Mouse (Mus musculus) embryonic facial prominence, embryonic 13.5 days (tissue): ENCODE data around the gene Serpina11. TPM values are rescaled to one million over a fixed set of nuclear protein-coding genes. Genes with fewer than 3 reads are reported as not detected.

ENCODE experiments used
- ATAC-seq: fragments of 200-750 bp; cut with Nextera tagmentation; 2 replicates; pipeline ENCODE4 v1.8.0; 2017; ENCODE audit warnings: low read depth; ENCODE audit not compliant: insufficient number of reproducible peaks, insufficient read depth, low FRiP score, low TSS enrichment
- H3K27ac ChIP-seq: fragments of 300-500 bp; sonication (generic); 2 replicates; pipeline ENCODE4 v1.5.1; 2015; ENCODE audit warnings: moderate library complexity, mild to moderate bottlenecking, inconsistent platforms
- H3K27me3 ChIP-seq: fragments of 300-500 bp; sonication (generic); 2 replicates; pipeline ENCODE4 v1.6.1; 2015; ENCODE audit warnings: mild to moderate bottlenecking, inconsistent platforms
- H3K36me3 ChIP-seq: fragments of 300-500 bp; sonication (generic); 2 replicates; pipeline ENCODE4 v1.6.1; 2015; ENCODE audit warnings: mild to moderate bottlenecking, inconsistent platforms
- H3K4me1 ChIP-seq: fragments of 300-500 bp; sonication (generic); 2 replicates; pipeline ENCODE4 v1.6.1; 2015; ENCODE audit warnings: inconsistent platforms
- H3K4me2 ChIP-seq: fragments of 300-500 bp; sonication (generic); 2 replicates; pipeline ENCODE4 v1.6.1; 2015; ENCODE audit warnings: moderate library complexity, mild to moderate bottlenecking, inconsistent platforms
- H3K4me3 ChIP-seq: fragments of 300-500 bp; sonication (generic); 2 replicates; pipeline ENCODE4 v1.5.1; 2015; ENCODE audit warnings: mild to moderate bottlenecking, inconsistent platforms
- H3K9ac ChIP-seq: fragments of 300-500 bp; sonication (generic); 2 replicates; pipeline ENCODE4 v1.6.1; 2015; ENCODE audit warnings: mild to moderate bottlenecking, inconsistent platforms
- H3K9me3 ChIP-seq: fragments of 300-500 bp; sonication (generic); 2 replicates; pipeline ENCODE4 v1.6.1; 2016; ENCODE audit warnings: inconsistent platforms
- WGBS: fragments of 180-500 bp; shearing (Covaris S2); methylation state at CpG from one replicate; pipeline ENCODE4 v1.1.7; 2015; ENCODE audit warnings: mixed read lengths; 5-methylcytosine and 5-hydroxymethylcytosine counted together
- polyA plus RNA-seq: library from polyadenylated mRNA; unstranded; fragments of >200 nt; fragmentation: Nextera tagmentation; extraction: Ambion mirVana; gene quantifications from 2 replicates; pipeline ENCODE4 v1.2.1, GENCODE M21; 2015

Serpina11 gene
- polyA plus RNA-seq, 1 experiment from 2014 or later, result not detected

DNA sequence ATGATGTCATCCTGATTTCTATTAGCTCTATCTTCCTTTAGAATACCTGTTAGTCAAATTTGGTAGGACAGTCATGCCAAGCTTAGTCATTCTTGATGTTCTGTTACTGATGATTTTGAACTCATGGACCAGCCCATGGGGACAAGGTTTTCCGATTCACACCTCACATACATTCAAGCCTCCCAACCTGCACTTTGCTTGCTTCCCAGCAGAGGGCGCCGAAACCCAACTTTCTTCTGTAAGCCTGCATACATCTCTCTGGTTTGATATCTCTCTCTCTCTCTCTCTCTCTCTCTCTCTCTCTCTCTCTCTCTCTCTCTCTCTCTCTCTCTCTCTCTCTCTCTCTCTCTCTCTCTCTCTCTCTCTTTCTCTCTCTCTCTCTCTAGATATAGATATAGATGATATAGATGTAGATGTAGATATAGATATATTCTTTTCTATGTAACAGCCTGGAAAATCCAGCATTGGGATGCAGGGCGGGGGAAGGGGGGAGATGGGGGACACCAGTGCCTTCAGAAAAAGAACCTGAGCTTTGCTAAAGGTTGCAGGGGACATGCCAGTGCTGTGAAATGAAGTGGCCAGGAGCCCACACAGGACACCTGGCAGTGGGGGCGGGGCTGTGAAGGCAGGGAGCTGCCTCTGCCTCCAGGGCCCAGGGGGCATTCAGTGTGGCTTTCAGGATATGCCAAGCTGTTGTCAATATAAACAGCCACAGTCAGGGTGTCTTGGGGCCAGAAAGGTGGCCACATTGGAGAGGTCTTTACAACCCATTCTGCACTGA is 5.7 kb upstream of the Serpina11 start:
- H3K27me3 ChIP-seq, result no peaks in the 10 kb centered on the region

GRCm38 (mm10) chr12:103992945-103993344 is 3.2 kb upstream of the Serpina11 start:
- H3K27me3 ChIP-seq, result no peaks in the 10 kb centered on the region
- WGBS, result 60% methylated on average over 7 of the region's 7 CpGs
- no peak overlapping the region for H3K9ac ChIP-seq
- H3K9me3 ChIP-seq, result no peaks in the 10 kb centered on the region
- no peak overlapping the region for H3K4me3 ChIP-seq
- H3K4me2 ChIP-seq, result no peak overlapping the region
- no peaks in the 10 kb centered on the region for H3K36me3 ChIP-seq
- H3K4me1 ChIP-seq, result no peaks in the 10 kb centered on the region
- H3K27ac ChIP-seq, result no peak overlapping the region
- ATAC-seq, result no peak

More for the DNA sequence above, 5.7 kb upstream of the Serpina11 start:
- Histone ChIP-seq H3K4me1 (no peaks in the 10 kb centered on the region), H3K4me3 (no peak overlapping the region), H3K36me3 (no peaks in the 10 kb centered on the region), H3K27ac (no peak overlapping the region), H3K9me3 (no peaks in the 10 kb centered on the region), H3K9ac (no peak overlapping the region), H3K4me2 (no peak overlapping the region)
- ATAC-seq, result no peak
- WGBS, result 38% methylated on average over 5 of the region's 5 CpGs

- 40% methylated on average over 2 of the region's 2 CpGs for WGBS
- ATAC-seq, result no peak
- no peaks in the 10 kb centered on the region for H3K9me3 ChIP-seq
These were observed 316 bp downstream of the Serpina11 start for GRCm38 (mm10) chr12:103989514-103989767.

GRCm38 (mm10) chr12:103988754-103989513 is 823 bp downstream of the Serpina11 start:
- H3K9ac ChIP-seq, result no peak overlapping the region
- no peak overlapping the region for H3K27ac ChIP-seq
- 52% methylated on average over 14 of the region's 14 CpGs for WGBS
- no peaks in the 10 kb centered on the region; the same call in 1 of the 2 replicates for H3K27me3 ChIP-seq
- H3K9me3 ChIP-seq, result no peaks in the 10 kb centered on the region
- H3K36me3 ChIP-seq, result no peaks in the 10 kb centered on the region
- no peak overlapping the region for H3K4me2 ChIP-seq
- H3K4me3 ChIP-seq, result no peak overlapping the region
- no peaks in the 10 kb centered on the region for H3K4me1 ChIP-seq
- no peak for ATAC-seq

More at GRCm38 (mm10) chr12:103989514-103989767, 316 bp downstream of the Serpina11 start:
- Histone ChIP-seq H3K4me1 (no peaks in the 10 kb centered on the region), H3K4me2 (no peak overlapping the region), H3K4me3 (no peak overlapping the region), H3K27me3 (no peaks in the 10 kb centered on the region; the same call in 1 of the 2 replicates), H3K27ac (no peak overlapping the region), H3K36me3 (no peaks in the 10 kb centered on the region), H3K9ac (no peak overlapping the region)

DNA sequence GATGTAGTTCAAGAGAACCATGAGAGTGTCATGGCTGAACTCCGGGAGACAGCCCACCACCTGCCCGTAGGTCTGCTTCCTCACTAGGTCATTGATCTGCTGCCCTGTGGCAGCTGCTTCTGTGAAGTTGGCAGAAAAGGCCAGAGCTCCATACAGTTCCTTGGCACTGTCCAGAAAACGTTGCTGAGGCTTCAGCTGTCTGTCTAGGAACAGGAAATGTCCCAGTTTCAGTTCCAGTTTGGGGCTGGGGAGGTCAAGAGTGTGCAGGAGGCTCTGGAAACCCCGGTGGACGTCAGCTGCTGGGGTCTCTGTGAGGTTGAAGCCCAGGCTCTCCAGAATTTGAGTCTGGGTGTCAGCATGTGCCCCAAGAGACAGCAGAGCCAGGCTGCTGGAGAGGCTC is 3.9 kb downstream of the Serpina11 start:
- Histone ChIP-seq H3K4me2 (no peak overlapping the region), H3K27ac (no peak overlapping the region), H3K9me3 (no peaks in the 10 kb centered on the region), H3K4me3 (no peak overlapping the region), H3K27me3 (no peaks in the 10 kb centered on the region; the same call in 1 of the 2 replicates), H3K9ac (no peak overlapping the region), H3K36me3 (no peaks in the 10 kb centered on the region), H3K4me1 (no peaks in the 10 kb centered on the region)
- ATAC-seq, result no peak
- WGBS, result 72% methylated on average over 5 of the region's 5 CpGs

GRCm38 (mm10) chr12:103984935-103985334 is 4.8 kb downstream of the Serpina11 start:
- no peaks in the 10 kb centered on the region for H3K36me3 ChIP-seq
- H3K9me3 ChIP-seq, result no peaks in the 10 kb centered on the region
- ATAC-seq, result no peak
- H3K27ac ChIP-seq, result no peak overlapping the region
- H3K4me2 ChIP-seq, result no peak overlapping the region
- no peaks in the 10 kb centered on the region; the same call in 1 of the 2 replicates for H3K27me3 ChIP-seq
- WGBS, result 57% methylated on average over 4 of the region's 4 CpGs
- no peaks in the 10 kb centered on the region for H3K4me1 ChIP-seq
- no peak overlapping the region for H3K9ac ChIP-seq
- no peak overlapping the region for H3K4me3 ChIP-seq

GRCm38 (mm10) chr12:103981646-103982360 is 8.0 kb downstream of the Serpina11 start:
- Histone ChIP-seq H3K4me1 (no peaks in the 10 kb centered on the region), H3K27ac (no peak overlapping the region), H3K9ac (no peak overlapping the region), H3K4me3 (no peak overlapping the region), H3K4me2 (no peak overlapping the region), H3K36me3 (no peaks in the 10 kb centered on the region), H3K27me3 (no peaks in the 10 kb centered on the region), H3K9me3 (no peaks in the 10 kb centered on the region)
- 81% methylated on average over 7 of the region's 7 CpGs for WGBS
- ATAC-seq, result no peak

DNA sequence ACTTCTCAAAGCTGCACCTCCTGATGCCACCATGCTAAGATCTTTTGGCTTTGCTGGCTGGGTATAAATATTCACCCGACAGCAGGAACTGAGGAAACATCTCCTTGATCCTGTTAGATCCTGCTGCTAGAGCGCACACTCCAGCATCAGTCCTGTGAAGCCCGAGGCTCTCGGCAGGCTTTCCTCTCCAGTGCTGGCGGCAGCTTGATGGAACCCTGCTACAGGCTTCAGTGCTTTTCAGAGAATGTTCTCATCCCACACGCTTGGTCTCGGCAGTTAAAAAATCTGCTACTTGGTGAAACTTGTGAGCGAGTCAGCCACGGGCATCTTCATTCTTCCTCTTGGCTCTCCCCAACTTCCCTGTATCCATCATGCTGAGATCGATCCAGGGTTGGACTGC is 11.5 kb downstream of the Serpina11 start:
- Histone ChIP-seq H3K27ac (no peak overlapping the region), H3K9me3 (no peaks in the 10 kb centered on the region), H3K36me3 (no peaks in the 10 kb centered on the region), H3K27me3 (no peaks in the 10 kb centered on the region), H3K9ac (no peak overlapping the region), H3K4me2 (no peak overlapping the region), H3K4me3 (no peak overlapping the region), H3K4me1 (no peaks in the 10 kb centered on the region)
- ATAC-seq, result no peak
- 87% methylated on average over 10 of the region's 10 CpGs for WGBS

GRCm38 (mm10) chr12:103977846-103978245 is 11.9 kb downstream of the Serpina11 start:
- Histone ChIP-seq H3K9me3 (no peaks in the 10 kb centered on the region), H3K36me3 (no peaks in the 10 kb centered on the region)
- no peak for ATAC-seq

GRCm38 (mm10) chr12:103977060-103977459 is 12.7 kb downstream of the Serpina11 start:
- no peak for ATAC-seq
- H3K4me2 ChIP-seq, result no peak overlapping the region
- H3K27ac ChIP-seq, result no peak overlapping the region
- no peak overlapping the region for H3K4me3 ChIP-seq
- WGBS, result 69% methylated on average over 3 of the region's 3 CpGs
- no peaks in the 10 kb centered on the region for H3K27me3 ChIP-seq
- H3K9ac ChIP-seq, result no peak overlapping the region
- H3K4me1 ChIP-seq, result no peaks in the 10 kb centered on the region
- no peaks in the 10 kb centered on the region for H3K36me3 ChIP-seq
- H3K9me3 ChIP-seq, result no peaks in the 10 kb centered on the region

More at GRCm38 (mm10) chr12:103977846-103978245, 11.9 kb downstream of the Serpina11 start:
- Histone ChIP-seq H3K27ac (no peak overlapping the region), H3K4me2 (no peak overlapping the region), H3K27me3 (no peaks in the 10 kb centered on the region), H3K4me1 (no peaks in the 10 kb centered on the region), H3K4me3 (no peak overlapping the region), H3K9ac (no peak overlapping the region)
- WGBS, result 33% methylated on average over 5 of the region's 5 CpGs

DNA sequence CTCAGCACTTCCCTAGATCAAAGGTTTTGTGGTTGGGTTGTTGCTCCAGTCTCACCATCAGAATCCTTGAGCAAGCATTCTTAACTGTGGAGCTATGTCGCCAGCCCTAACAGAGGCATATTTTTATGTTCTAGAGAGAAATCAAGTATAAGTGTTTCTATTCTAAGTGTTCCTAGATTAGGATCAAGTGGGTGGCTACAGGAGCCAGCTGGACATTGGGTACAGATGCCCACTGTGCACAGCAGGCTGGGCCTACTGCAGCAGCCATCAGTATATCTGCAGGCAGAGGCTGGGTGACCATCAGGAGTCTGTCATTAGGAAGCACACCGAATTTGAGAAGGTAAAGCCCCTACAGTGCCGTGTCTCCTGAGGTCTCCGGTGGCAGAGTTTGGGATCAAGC is 18.7 kb downstream of the Serpina11 start:
- H3K4me1 ChIP-seq, result no peaks in the 10 kb centered on the region
- no peaks in the 10 kb centered on the region for H3K36me3 ChIP-seq
- WGBS, result 90% methylated on average over 4 of the region's 4 CpGs
- no peak overlapping the region for H3K4me2 ChIP-seq
- no peak overlapping the region for H3K9ac ChIP-seq
- no peak overlapping the region for H3K27ac ChIP-seq
- no peaks in the 10 kb centered on the region for H3K27me3 ChIP-seq
- H3K9me3 ChIP-seq, result no peaks in the 10 kb centered on the region
- H3K4me3 ChIP-seq, result no peak overlapping the region
- ATAC-seq, result no peak
